Mouse (Mus musculus): Measurements from ENCODE around the gene Scaper. TPM values are rescaled to one million over a fixed set of nuclear protein-coding genes. Genes with fewer than 3 reads are reported as not detected.

Gene Scaper
- total and polyA plus RNA-seq, 3 experiments = 4.2 to 5.2 (median 4.5) TPM

- dilution Hi-C loops (cut with MboI; ENCODE audit: extremely low pct_ligation_motif_present, extremely low pct_unique_long_range_greater_than_20kb, low sequenced_read_pairs) = no loop called here
- TF ChIP-seq ZMIZ1 (IDR thresholded peaks at IDR 0.05; ENCODE audit: low read depth, low read length) = no peak
- TF ChIP-seq MAZ (IDR thresholded peaks at IDR 0.05; ENCODE audit: low read depth, low read length) = no peak
- no peak for TF ChIP-seq MAFK (IDR thresholded peaks at IDR 0.05; ENCODE audit: insufficient replicate concordance, low read length)
- TF ChIP-seq MXI1 (IDR thresholded peaks at IDR 0.05; ENCODE audit: low read depth, low read length) = no peak
- no peak for TF ChIP-seq SMC3 (IDR thresholded peaks at IDR 0.05; ENCODE audit: low read depth, low read length)
- no peak for TF ChIP-seq BHLHE40 (IDR thresholded peaks at IDR 0.05; ENCODE audit: low read depth, low read length)
- TF ChIP-seq CHD1 (IDR thresholded peaks at IDR 0.05; ENCODE audit: low read depth, low read length) = no peak
- TF ChIP-seq RCOR1 (conservative IDR thresholded peaks at IDR 0.05; ENCODE audit: low read depth, low read length) = no peak
- TF ChIP-seq GABPA (IDR thresholded peaks at IDR 0.05; ENCODE audit: insufficient replicate concordance, low read depth, low read length) = no peak
- no peak for TF ChIP-seq KAT2A (IDR thresholded peaks at IDR 0.05; ENCODE audit: insufficient replicate concordance, low read length)
- TF ChIP-seq RAD21 (IDR thresholded peaks at IDR 0.05; ENCODE audit: low read depth, low read length) = no peak
These were observed 242.6 kb downstream of the Scaper start for GRCm38 (mm10) chr9:55695307-55695706.

GRCm38 (mm10) chr9:55677099-55677498 lies 260.8 kb downstream of the Scaper start:
- dilution Hi-C loops (cut with MboI; ENCODE audit: extremely low pct_ligation_motif_present, extremely low pct_unique_long_range_greater_than_20kb, low sequenced_read_pairs) = no loop called here
- H3K4me2 ChIP-seq (ENCODE audit: insufficient read depth, low read depth, poor library complexity, severe bottlenecking) = no peak overlapping the region
- H3K36me3 ChIP-seq (replicated peaks in 1 of 2; ENCODE audit: control insufficient read depth in 1 of 2, insufficient read depth in 1 of 2, low read length in 1 of 2) = no peaks in the 10 kb centered on the region
- H3K9ac ChIP-seq (ENCODE audit: insufficient read depth, low read depth) = no peak overlapping the region
- H3K27me3 ChIP-seq (replicated peaks) = no peaks in the 10 kb centered on the region
- no peak for DNase-seq (ENCODE audit: extremely low read depth)
- H3K4me1 ChIP-seq (ENCODE audit: control insufficient read depth in 1 of 2, insufficient read depth in 2 of 2) = no peaks in the 10 kb centered on the region
- TF ChIP-seq NRF1 (IDR thresholded peaks at IDR 0.05; ENCODE audit: low read depth, low read length) (no peak), POLR2A (IDR thresholded peaks at IDR 0.05; ENCODE audit: low read depth, low read length) (no peak), SMC3 (IDR thresholded peaks at IDR 0.05; ENCODE audit: low read depth, low read length) (no peak), JUN (IDR thresholded peaks at IDR 0.05; ENCODE audit: insufficient read depth, low read depth, low read length) (no peak), ZKSCAN1 (IDR thresholded peaks at IDR 0.05; ENCODE audit: borderline replicate concordance, low read depth, low read length) (no peak), RCOR1 (conservative IDR thresholded peaks at IDR 0.05; ENCODE audit: low read depth, low read length) (no peak), CHD2 (IDR thresholded peaks at IDR 0.05; ENCODE audit: low read length) (no peak), JUND (conservative IDR thresholded peaks at IDR 0.05; ENCODE audit: low read depth, low read length) (no peak), CTCF (conservative IDR thresholded peaks at IDR 0.05 in 1 of 2, IDR thresholded peaks at IDR 0.05 in 1 of 2; ENCODE audit: low read depth in 2 of 2, low read length in 2 of 2) (no peak), HCFC1 (IDR thresholded peaks at IDR 0.05; ENCODE audit: low read depth, low read length) (no peak), E2F4 (IDR thresholded peaks at IDR 0.05; ENCODE audit: insufficient replicate concordance, low read depth, low read length) (no peak), MAFK (IDR thresholded peaks at IDR 0.05; ENCODE audit: insufficient replicate concordance, low read length) (no peak), ELF1 (IDR thresholded peaks at IDR 0.05; ENCODE audit: low read depth, low read length) (no peak), NELFE (IDR thresholded peaks at IDR 0.05; ENCODE audit: low read depth, low read length) (no peak), USF1 (IDR thresholded peaks at IDR 0.05; ENCODE audit: low read depth, low read length) (no peak), KAT2A (IDR thresholded peaks at IDR 0.05; ENCODE audit: insufficient replicate concordance, low read length) (no peak), UBTF (IDR thresholded peaks at IDR 0.05; ENCODE audit: low read depth, low read length) (no peak), CHD1 (IDR thresholded peaks at IDR 0.05; ENCODE audit: low read depth, low read length) (no peak), RAD21 (IDR thresholded peaks at IDR 0.05; ENCODE audit: low read depth, low read length) (no peak), EP300 (IDR thresholded peaks at IDR 0.05; ENCODE audit: low read length) (no peak)
- no peak overlapping the region for H3K4me3 ChIP-seq (replicated peaks in 1 of 3; ENCODE audit: low read depth in 2 of 3, low read length in 2 of 3, poor library complexity in 1 of 3)
- no peak overlapping the region for H3K27ac ChIP-seq (ENCODE audit: insufficient read depth, low read depth)
- no peaks in the 10 kb centered on the region for H3K79me2 ChIP-seq (replicated peaks; ENCODE audit: control insufficient read depth, extremely low read depth, insufficient read depth, poor library complexity, severe bottlenecking)
- in situ Hi-C loops (cut with MboI; ENCODE audit: low pct_ligation_motif_present, low pct_unique_long_range_greater_than_20kb, low sequenced_read_pairs) = no loop called here
- H3K9me3 ChIP-seq (replicated peaks; ENCODE audit: low read length) = no peaks in the 10 kb centered on the region

More at GRCm38 (mm10) chr9:55695307-55695706, 242.6 kb downstream of the Scaper start:
- no peak for DNase-seq (ENCODE audit: extremely low read depth)
- H3K36me3 ChIP-seq (replicated peaks in 1 of 2; ENCODE audit: control insufficient read depth in 1 of 2, insufficient read depth in 1 of 2, low read length in 1 of 2) = no peaks in the 10 kb centered on the region
- H3K27me3 ChIP-seq (replicated peaks) = no peaks in the 10 kb centered on the region
- H3K9ac ChIP-seq (ENCODE audit: insufficient read depth, low read depth) = no peak overlapping the region
- no peaks in the 10 kb centered on the region for H3K9me3 ChIP-seq (replicated peaks; ENCODE audit: low read length)
- H3K4me3 ChIP-seq (replicated peaks in 1 of 3; ENCODE audit: low read depth in 2 of 3, low read length in 2 of 3, poor library complexity in 1 of 3) = no peak overlapping the region
- H3K4me2 ChIP-seq (ENCODE audit: insufficient read depth, low read depth, poor library complexity, severe bottlenecking) = no peak overlapping the region
- H3K27ac ChIP-seq (ENCODE audit: insufficient read depth, low read depth) = no peak overlapping the region
- in situ Hi-C loops (cut with MboI; ENCODE audit: low pct_ligation_motif_present, low pct_unique_long_range_greater_than_20kb, low sequenced_read_pairs) = no loop called here
- no peaks in the 10 kb centered on the region for H3K79me2 ChIP-seq (replicated peaks; ENCODE audit: control insufficient read depth, extremely low read depth, insufficient read depth, poor library complexity, severe bottlenecking)
- H3K4me1 ChIP-seq (ENCODE audit: control insufficient read depth in 1 of 2, insufficient read depth in 2 of 2) = peaks cover 0 to 11% of the 10 kb centered on the region in 2 experiments; a peak in 2 of 4 replicates
